Mouse (Mus musculus): Measurements from ENCODE around the gene Olfr1298.

Olfr1298 gene

GRCm38 (mm10) chr2:111649101-111649500, at the start of gene Olfr1298:
Olfr1298 (minus strand) TSS chr2:111649201.
- no peak for DNase-seq (ENCODE audit: low spot score)

DNA sequence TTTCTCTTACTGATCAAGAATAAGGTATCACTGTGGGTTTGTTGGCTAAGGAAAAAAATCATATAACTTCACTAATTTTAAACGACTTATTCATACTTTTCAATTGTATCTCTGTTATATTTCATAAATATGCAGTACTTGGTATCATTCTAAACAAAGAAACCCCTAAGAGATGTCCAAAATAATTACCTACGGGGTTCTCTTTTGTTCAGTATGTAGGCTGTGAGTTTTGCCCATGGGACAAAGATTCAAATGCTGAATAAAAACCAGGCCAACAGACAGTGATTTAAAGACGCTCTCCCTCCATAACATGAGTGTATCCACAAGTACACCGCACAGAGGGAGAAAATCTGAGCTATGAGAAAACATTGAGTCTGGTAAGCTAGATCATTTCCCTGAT, 12.1 kb upstream of the Olfr1298 start, which contains the start of gene Olfr1299:
TSS of gene Olfr1299 (plus strand) at position 301 of the 400 bp plus-strand sequence.
- no peak for DNase-seq (ENCODE audit: low spot score)

DNA sequence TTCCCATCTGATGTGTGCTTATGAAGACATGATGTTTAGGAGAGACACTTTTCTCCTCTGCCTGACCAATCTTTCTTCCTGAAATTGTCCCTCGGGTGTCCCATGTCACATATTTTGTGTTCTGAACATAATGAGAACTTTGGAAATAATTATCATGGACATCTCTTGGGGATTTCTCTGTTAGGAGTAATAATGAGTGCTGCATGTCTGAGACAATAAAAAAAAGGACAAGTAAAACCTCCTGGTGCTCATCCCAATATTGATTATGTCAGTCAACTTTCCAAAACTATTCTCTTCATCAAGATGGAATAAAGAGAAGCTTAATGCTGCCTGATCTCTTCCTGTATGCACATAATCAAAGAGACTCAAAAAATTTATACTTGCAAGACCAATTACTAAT, 22.6 kb downstream of the Olfr1298 start, which contains the start of gene Olfr1297:
TSS of gene Olfr1297 (minus strand) at position 101 of the 400 bp plus-strand sequence.
- DNase-seq (ENCODE audit: low spot score): no peak
